Mouse (Mus musculus): ENCODE data around the gene Smyd2.

Smyd2 gene

DNA sequence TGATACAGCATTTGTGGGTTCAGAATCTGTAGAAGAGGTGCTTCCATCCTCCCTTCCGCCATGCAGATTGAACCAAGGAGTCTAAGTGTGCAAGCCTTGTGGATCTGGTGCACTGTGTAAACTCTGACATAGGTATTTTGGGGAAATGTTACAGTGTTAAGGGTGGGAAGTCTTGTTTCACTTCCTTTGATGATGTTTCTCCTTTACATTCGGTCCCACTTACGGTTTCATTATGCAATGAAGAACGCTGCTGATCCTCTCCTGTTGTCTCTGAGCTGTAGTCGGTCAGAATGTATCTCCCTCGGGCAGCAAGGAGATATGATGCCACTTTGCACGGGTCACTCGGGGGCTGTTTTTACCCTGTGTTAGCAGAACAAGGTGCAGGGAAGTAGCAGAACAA, 50.5 kb downstream of the Smyd2 start:
- no peak for DNase-seq (ENCODE audit: low spot score)

- no peak for DNase-seq (ENCODE audit: low spot score)
Measured at GRCm38 (mm10) chr1:189870539-189870938, 51.6 kb downstream of the Smyd2 start.

- DNase-seq (ENCODE audit: low spot score): peak; percentile 72
Measured at GRCm38 (mm10) chr1:189869651-189870270, 52.4 kb downstream of the Smyd2 start.

GRCm38 (mm10) chr1:189868036-189868435, 54.1 kb downstream of the Smyd2 start:
- no peak for DNase-seq (ENCODE audit: low spot score)

GRCm38 (mm10) chr1:189867497-189867896, 54.7 kb downstream of the Smyd2 start:
- peak; percentile 57 for DNase-seq (ENCODE audit: low spot score)

DNA sequence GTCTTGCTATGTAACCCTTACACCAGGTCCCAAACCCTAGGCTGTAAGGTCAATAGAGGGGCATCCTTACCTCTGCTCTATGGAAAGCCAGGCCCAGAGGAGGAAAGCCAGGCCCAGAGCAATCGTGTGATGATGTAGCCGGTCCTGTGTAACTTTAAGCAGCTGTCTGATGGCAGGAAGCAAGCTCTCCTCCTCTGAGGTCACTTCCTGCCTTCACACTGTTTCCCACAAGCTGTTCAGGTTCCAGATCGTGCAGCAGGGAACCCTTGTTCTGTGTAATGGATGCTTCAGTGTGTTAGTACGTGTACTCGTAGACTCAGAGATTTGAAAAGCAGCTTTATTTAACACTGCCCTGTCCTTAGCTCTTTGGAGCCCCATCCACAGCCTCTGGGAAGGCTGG, 55.1 kb downstream of the Smyd2 start:
- no peak for DNase-seq (ENCODE audit: low spot score)

DNA sequence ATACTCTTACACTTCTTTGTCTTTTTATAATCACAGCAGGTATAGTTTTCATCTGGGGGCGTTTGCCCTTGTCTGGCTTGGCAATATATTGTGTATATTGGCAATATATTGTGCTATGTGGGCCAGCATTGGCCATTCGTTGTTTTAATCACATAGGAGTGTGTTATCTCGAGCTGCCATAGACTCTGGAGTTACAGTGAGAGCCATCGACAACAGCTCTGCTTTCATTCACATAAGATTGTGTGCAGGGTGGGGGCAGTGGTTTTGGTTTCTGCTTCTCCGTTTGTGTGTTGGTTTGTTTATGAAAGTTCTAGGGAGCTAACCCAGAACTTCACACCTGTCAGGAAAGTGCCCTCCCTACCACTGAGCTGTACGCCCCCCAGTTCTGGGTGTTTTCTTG, 55.5 kb downstream of the Smyd2 start:
- DNase-seq (ENCODE audit: low spot score): no peak

GRCm38 (mm10) chr1:189864846-189865560, 57.2 kb downstream of the Smyd2 start:
- DNase-seq (ENCODE audit: low spot score): no peak

DNA sequence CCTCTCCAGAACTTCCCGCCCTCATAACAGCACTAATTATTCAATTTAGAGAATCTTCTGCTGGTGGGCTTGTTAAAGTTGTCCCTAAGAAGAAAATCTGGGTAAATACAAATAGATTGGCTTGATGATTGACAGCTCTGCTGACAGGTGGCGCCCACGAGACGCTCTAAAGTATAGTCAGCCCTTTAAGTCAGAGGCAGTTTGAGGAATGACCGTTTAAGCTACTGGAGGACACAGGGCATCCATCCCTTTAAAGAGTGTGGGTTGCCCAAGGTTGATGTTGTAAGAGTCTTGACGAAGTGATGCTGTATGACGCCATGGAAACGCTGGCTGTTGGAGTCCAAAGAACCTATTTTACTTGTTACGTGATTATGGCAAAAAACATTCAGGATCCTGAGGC, 57.9 kb downstream of the Smyd2 start:
- no peak for DNase-seq (ENCODE audit: low spot score)

GRCm38 (mm10) chr1:189863727-189864126, 58.4 kb downstream of the Smyd2 start:
- DNase-seq (ENCODE audit: low spot score): no peak

GRCm38 (mm10) chr1:189860942-189861315, 61.2 kb downstream of the Smyd2 start:
- no peak for DNase-seq (ENCODE audit: low spot score)

DNA sequence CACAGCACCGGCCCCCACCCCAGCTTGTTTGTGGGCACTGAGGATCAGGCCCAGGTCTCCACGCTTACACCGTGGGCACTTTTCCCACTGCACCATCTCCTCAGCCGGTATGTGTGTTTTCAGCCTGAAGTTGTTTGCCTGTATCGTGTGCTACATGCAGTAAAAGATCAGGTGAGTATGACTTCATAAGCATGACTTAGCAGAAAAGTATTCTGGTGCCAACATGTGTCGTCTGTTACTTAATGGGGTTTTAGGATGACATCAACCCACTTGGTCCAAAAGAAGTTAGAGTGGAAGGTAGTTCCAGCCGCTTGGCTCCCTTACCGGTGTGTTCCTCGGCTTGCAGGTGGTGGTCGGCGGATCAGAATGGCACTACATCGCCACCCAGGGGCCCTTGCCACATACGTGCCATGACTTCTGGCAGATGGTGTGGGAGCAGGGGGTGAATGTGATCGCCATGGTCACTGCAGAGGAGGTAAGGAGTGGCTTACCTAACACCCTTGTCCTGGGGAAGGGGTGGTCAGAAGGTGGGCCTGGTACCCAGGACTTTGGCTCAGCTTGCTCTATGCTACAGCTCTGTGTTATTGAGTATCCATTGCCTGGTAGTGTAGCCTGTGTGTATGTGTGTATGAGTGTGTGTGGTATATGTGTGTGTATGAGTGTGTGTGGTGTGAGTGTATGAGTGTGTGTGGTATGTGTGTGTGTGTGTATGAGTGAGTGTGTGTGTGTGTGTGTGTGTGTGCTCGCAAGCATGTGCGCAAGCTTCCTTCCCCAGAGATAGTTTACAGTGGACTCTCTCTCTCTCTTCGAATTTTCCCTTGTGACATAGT, 61.8 kb downstream of the Smyd2 start:
- DNase-seq (ENCODE audit: low spot score): no peak

DNA sequence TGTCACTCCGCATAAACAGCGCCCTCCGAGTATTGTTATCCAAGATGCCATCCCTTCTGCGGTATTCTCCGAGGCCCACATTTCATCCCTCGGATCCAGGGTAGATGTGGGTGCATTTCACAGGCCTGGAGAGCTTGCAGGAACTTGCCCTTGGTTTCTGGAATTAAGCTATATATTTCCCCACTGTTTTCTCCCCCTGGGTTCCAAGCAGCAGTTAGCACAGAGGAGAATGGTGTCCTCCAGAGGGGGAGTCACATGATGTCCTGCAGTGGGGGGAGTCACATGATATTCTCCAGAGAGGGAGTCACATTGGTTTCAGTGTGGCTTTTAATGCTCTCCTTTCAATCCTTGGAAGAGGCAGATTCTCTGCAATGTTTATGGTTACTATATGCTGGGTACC, 63.8 kb downstream of the Smyd2 start:
- DNase-seq (ENCODE audit: low spot score): no peak

GRCm38 (mm10) chr1:189855739-189856138, 66.4 kb downstream of the Smyd2 start:
- DNase-seq (ENCODE audit: low spot score): no peak

DNA sequence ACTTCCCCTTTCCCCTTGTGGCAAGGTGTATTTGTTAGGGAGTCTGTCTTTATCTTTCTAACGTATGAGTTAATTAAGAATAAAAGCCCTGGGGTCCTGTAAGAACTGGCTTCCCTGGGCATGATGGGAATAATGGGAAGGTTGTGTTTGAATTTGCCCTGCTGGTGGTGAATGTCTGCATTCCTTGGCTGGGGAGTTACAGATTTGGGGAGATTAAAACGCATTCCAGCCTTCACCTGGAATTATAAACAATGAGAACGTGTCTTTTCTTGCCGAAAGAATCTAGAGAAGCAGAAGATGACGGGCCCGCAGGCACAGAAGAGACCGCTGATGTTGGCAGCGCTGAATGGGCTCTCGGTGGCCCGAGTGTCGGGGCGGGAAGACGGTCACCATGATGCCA, 67.5 kb downstream of the Smyd2 start:
- DNase-seq (ENCODE audit: low spot score): no peak

DNA sequence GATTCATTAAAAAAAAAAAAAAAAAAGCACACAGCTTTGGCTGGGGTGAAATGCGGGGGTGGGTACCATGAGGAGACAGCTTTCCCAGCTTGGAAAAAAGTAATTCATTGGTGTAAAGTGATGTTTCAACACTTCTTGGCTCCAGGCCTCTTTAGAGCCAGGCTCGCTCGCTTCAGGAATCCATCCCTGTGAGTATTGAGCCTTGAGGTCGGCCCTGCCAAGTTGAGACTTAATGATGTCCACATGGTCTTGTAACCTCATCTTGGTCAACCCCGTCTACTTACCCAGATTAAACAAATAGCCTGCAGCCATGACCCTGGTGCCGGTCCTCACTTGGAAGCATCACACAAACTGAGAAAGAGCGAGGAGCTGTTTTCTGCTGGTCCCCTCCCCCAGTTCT, 69.7 kb downstream of the Smyd2 start:
- no peak for DNase-seq (ENCODE audit: low spot score)

DNA sequence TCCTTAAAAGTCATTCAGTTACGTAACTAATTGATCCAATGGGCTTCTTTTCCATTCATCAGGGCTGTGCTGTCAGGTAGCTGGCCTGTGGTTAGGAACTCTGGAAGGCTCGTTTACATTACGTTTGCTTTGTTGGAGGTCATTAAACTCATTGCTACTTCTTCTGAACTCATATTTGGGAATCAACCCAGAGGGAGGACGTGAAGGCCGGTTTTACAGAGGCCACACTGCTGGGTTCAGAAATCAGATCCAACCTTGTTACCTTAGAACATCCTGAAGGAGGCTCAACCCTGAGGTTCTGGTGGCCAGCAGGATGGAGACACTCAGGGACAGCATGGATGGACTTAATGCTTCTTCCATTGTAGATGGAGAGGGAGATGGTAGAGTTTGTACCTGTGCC, 70.1 kb downstream of the Smyd2 start:
- no peak for DNase-seq (ENCODE audit: low spot score)

GRCm38 (mm10) chr1:189849550-189849949, 72.6 kb downstream of the Smyd2 start:
- DNase-seq (ENCODE audit: low spot score): no peak

DNA sequence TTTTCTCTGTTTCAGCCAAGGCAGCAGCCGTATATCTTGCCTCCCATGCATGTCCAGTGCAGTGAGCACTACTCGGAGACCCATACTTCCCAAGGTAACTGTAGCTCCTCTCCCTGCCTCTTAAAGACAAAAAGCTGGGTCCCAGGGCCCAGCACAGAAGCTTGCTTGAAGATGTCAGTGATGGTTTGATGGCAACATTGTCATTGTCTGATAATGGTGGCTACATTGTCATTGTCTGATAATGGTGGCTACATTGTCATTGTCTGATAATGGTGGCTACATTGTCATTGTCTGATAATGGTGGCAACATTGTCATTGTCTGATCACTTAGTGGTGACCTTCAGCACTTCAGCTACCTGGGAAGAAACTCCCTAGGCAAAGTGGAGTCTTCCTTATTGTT, 75.8 kb downstream of the Smyd2 start:
- DNase-seq (ENCODE audit: low spot score): no peak

GRCm38 (mm10) chr1:189834166-189834565, 88.0 kb downstream of the Smyd2 start:
- no peak for DNase-seq (ENCODE audit: low spot score)

DNA sequence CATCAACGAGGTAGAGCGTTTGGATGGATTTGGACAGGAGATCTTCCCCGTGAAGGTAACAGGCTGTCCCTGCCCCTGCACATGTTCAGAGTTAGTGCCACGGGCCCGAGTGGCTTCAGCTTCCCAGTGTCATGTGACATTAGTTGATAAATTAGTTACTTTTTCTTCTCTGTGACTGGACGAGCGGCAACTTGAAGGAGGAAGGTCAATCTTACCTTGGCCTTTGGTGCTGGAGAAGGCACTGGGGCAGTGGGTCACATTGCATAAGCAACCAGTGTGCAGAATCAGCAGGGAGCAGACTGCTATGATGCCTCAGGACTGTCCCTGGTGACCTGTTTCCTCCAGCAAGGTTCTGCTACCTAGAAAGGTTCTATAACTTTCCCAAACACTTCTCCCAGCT, 88.8 kb downstream of the Smyd2 start:
- no peak for DNase-seq (ENCODE audit: low spot score)

DNA sequence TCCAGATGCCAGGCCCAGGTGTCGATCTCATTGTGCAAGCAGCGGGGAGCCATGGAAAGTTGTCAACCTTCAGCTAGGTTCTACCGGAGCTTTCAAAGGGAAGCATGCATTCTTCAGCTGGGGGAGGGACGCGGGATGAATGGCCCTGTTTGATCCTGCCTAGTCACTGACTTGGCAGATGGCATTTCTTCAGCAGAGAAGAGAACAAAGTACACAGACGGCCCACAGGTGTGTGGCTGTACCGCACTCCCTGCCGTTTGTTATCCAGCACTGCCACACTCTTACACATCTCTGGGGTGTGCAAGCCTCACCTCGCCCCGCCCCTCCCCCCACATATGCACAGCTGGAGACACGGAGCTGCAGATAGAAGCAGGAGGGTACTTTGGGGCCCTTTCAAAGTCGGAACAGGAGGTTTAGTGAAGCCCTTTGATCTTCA, 91.3 kb downstream of the Smyd2 start:
- no peak for DNase-seq (ENCODE audit: low spot score)

All from testis, postnatal 10 days (tissue).